Mouse (Mus musculus): ENCODE data around the gene Dnajc8. TPM values are rescaled to one million over a fixed set of nuclear protein-coding genes. Genes with fewer than 3 reads are reported as not detected.
A peak's percentile ranks its signal among the peaks of the same experiment; 100 is the strongest.

Dnajc8 gene
- total RNA-seq, 1 experiment from 2014 or later = 422 TPM

DNA sequence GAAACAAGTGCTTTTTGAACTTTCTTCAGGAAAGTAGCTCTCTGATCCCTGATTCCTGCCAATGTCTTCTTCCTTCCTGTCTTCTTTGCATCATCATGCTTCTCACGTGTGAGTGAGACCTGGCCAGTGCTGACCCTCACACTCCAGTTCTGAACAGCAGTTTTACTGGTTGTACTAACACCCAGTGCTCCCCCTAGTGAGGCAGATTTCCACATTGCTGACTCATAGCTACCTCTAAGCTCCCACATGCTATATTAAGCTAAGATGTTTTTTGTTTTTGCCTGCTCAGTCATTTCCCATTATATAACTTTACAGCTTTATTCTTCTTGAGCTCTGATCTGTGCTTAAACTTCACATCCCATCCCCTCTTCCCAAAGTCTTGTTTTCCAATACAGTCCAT is 7.4 kb downstream of the Dnajc8 start:
- peak in 1 of 2 experiments; percentile 51; a peak in 1 of 4 replicates for ATAC-seq (replicated peaks in 1 of 2; ENCODE audit: insufficient read depth in 1 of 2, low FRiP score in 2 of 2, low TSS enrichment in 1 of 2, low read depth in 1 of 2, poor library complexity in 2 of 2, severe bottlenecking in 2 of 2)

DNA sequence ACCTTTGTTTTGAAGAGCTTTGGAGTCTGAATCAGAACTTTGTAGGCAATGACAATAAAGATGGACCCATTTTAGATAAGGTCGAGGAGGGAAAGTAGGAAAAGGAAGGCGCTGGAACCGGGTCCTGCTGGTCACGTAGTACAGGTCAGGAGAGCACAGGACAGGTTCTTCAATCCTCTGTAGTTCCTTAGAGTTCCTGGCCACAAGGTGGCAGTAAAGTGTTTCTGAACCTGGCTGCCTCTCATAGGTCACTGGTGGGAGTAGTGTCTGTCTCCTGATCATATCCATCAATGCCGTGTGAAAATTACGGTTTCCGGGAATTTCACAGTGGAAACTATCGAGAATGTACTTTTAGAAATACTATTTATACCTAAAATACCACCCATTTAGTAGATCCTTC is 10.5 kb downstream of the Dnajc8 start:
- ATAC-seq (replicated peaks in 1 of 2; ENCODE audit: insufficient read depth in 1 of 2, low FRiP score in 2 of 2, low TSS enrichment in 1 of 2, low read depth in 1 of 2, poor library complexity in 2 of 2, severe bottlenecking in 2 of 2) = peak; percentile 53 to 77; a peak in 3 of 4 replicates

DNA sequence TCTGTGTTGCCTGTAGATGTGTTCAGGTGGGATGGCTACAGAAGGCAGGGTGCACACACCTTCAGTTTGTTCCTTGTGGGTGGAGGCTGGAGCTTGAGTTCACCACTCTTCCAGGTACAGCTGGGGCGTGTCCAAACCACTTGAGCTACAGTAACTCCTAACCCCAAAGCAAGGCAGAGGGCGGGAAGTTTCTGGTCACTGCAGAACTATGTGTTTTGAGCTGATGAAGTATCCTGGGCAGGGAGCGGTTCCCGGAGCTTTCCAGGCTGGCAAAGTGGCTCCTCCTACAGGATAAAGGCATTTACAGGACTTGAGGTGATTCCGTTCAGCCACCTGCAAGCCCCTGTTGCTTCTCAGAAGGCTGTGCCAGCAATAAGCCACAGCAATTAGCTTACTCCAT is 18.9 kb downstream of the Dnajc8 start:
- no peak for ATAC-seq (replicated peaks in 1 of 2; ENCODE audit: insufficient read depth in 1 of 2, low FRiP score in 2 of 2, low TSS enrichment in 1 of 2, low read depth in 1 of 2, poor library complexity in 2 of 2, severe bottlenecking in 2 of 2)

DNA sequence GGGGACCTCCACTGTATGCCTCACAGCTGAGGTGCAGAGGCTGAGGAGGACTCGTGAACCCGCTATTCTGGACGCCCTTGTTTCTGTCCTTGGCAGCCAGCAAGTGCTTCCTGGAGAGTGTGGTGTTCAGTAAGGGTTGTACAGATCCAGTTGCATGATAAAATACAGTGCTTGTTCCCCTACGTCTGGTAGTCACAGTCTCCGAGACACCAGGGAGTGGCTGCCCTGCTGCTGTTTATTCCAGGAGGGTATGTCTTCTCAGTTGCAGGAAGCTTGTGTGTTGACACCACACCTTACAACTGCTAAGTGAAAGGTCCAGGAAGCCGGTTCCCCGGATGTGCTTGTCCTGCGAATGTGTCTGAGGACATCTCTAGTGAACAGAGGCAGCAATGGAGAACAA is 19.3 kb downstream of the Dnajc8 start:
- peak; percentile 7 to 46; a peak in 2 of 4 replicates for ATAC-seq (replicated peaks in 1 of 2; ENCODE audit: insufficient read depth in 1 of 2, low FRiP score in 2 of 2, low TSS enrichment in 1 of 2, low read depth in 1 of 2, poor library complexity in 2 of 2, severe bottlenecking in 2 of 2)

DNA sequence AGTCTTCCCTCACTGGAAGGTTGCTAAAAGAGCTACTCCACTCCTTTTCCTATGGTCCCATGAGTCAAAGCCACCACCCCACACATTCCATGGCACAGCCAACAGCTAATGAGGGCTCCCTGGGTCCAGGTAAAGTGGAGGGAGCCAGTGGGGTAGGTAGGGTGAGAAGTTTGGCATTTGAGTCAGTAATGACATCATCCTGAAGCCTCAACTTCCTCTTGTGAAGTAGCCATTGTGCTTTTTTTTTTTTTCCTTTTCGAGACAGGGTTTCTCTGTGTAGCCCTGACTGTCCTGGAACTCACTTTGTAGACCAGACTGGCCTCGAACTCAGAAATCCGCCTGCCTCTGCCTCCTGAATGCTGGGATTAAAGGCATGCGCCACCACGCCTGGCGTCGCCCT is 20.2 kb downstream of the Dnajc8 start:
- peak in 1 of 2 experiments; percentile 58; a peak in 1 of 4 replicates for ATAC-seq (replicated peaks in 1 of 2; ENCODE audit: insufficient read depth in 1 of 2, low FRiP score in 2 of 2, low TSS enrichment in 1 of 2, low read depth in 1 of 2, poor library complexity in 2 of 2, severe bottlenecking in 2 of 2)

DNA sequence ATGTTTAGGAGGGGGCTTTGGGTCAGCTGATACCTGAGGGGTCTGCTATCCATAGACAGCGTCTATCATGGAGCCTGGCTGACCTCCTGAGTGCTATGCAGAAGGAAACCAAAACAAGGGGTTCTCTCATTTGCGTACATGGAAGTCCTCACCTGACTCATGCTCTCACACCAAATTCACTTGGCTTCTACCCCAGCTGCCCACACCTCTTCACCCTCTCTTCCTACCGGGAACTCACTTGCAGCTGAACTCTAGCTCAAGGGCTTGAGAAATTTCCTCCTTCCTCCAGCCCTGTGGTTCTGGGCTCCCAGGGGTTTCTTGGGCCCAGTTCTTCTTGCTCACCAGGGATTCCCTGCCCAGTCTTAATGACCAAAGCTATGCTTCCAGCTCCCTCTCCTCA is 27.9 kb downstream of the Dnajc8 start:
- ATAC-seq (replicated peaks in 1 of 2; ENCODE audit: insufficient read depth in 1 of 2, low FRiP score in 2 of 2, low TSS enrichment in 1 of 2, low read depth in 1 of 2, poor library complexity in 2 of 2, severe bottlenecking in 2 of 2) = peak; percentile 23 to 27; a peak in 3 of 4 replicates

DNA sequence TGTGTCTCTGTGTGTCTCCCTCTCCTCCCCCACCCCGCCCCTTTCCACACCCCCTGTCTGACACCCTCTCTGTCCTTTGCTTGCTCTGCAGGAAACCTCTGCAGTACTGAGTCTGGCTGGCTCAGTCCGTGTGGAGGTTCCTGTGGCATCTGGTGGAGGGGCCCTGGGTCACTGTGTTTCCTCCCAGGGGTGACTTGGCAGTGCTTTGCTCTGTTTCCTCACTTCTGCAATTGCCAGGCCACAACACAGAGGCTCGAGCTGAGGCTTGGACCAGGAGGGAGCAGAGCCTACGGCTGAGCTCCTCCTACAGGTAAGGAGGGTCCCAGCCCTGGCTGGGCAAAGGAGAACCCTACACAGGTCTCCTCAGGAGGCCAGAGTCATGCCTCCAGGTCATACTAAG is 28.6 kb downstream of the Dnajc8 start, which contains the start of gene Ptafr:
Ptafr (plus strand) TSS at position 103 of the 400 bp plus-strand sequence.
- peak; percentile 97 to 99 for ATAC-seq (replicated peaks in 1 of 2; ENCODE audit: insufficient read depth in 1 of 2, low FRiP score in 2 of 2, low TSS enrichment in 1 of 2, low read depth in 1 of 2, poor library complexity in 2 of 2, severe bottlenecking in 2 of 2)

DNA sequence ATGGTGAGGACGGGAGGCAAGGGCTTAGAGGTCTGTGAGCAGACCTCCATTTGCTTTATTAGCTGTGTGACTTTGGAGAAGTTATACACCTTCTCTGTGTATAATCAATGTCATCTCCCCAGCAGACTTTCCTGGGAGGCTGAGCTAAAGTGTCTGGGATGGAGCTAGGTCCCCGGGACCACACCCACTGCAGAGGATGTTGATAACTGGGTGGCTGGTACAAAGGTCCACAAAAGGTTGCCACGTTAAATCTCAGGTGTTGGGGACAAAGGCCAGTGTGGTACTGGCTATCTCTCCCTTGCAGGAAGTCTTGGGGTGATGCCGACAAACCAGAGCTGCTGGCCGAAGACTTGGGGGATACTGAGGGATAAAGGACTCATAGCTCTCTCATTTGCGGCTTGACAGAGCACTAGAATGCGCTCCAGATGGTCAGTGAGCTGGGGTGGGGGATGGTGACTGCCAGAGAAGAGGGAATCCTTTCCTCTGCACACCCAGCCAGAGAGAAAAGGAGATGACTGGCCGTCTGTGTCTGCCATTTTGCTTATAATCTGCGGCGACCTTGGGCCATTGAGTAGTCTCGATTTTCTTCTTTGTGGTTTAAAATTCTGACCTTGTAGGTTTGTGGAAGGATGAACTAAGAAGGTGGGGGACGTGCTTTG is 29.9 kb downstream of the Dnajc8 start:
- ATAC-seq (replicated peaks in 1 of 2; ENCODE audit: insufficient read depth in 1 of 2, low FRiP score in 2 of 2, low TSS enrichment in 1 of 2, low read depth in 1 of 2, poor library complexity in 2 of 2, severe bottlenecking in 2 of 2) = no peak

DNA sequence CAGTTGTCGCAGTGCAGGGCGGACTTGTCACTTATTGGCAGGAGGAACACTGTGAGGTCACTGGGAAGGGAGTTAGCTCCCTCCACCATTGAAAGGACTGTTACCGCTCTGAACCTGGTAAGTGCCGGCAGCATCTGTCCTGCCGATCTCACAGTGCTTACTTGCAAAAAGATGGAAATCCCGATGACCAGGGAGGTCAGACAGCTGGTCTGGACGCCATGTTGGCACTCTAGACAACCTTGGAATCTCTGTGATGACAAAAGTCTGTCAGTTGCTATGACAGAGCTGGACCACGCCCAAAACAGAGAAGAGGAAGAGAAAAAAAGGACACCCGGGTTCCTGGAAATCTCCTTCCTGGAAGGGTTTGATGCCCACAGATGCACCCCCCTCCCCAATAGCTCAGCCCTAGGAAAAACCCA is 32.0 kb downstream of the Dnajc8 start:
- no peak for ATAC-seq (replicated peaks in 1 of 2; ENCODE audit: insufficient read depth in 1 of 2, low FRiP score in 2 of 2, low TSS enrichment in 1 of 2, low read depth in 1 of 2, poor library complexity in 2 of 2, severe bottlenecking in 2 of 2)

DNA sequence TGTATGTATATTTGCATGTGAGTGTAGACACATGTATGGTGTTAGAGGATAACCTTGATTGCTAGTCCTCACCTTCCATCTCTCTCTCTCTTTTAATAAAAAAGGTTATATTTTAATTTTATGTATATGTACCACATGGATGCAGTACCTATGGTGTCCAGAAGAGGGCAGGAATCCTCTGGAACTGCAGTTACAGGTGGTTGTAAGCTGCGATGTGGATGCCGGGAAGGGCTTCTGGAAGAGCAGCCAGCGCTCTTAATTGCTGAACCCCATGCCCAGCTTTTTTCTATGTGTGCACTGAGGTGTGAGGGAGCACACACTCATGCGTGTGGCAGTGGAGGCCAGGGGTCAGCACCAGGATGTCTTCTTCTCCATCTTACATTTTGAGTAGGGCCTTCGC is 33.8 kb downstream of the Dnajc8 start:
- no peak for ATAC-seq (replicated peaks in 1 of 2; ENCODE audit: insufficient read depth in 1 of 2, low FRiP score in 2 of 2, low TSS enrichment in 1 of 2, low read depth in 1 of 2, poor library complexity in 2 of 2, severe bottlenecking in 2 of 2)

DNA sequence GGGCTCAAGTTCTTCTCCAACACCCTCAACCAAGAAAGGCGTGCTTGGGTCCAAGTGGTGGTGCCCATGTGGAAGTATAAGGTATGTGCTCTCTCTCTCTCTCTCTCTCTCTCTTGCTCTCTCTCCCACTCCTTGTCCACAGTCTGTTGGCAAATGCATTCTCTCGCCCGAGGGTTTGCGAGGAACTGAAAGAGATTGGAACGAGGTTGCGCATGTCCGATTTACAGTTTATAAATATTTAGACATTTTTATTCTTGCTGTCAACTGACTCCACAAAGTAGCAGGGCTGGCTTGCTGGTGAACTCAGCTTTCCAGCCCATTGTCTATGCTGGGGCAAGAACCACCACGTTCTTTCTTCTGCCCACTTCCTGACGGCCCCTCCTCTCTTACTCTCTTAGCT is 35.8 kb downstream of the Dnajc8 start:
- ATAC-seq (replicated peaks in 1 of 2; ENCODE audit: insufficient read depth in 1 of 2, low FRiP score in 2 of 2, low TSS enrichment in 1 of 2, low read depth in 1 of 2, poor library complexity in 2 of 2, severe bottlenecking in 2 of 2) = no peak

DNA sequence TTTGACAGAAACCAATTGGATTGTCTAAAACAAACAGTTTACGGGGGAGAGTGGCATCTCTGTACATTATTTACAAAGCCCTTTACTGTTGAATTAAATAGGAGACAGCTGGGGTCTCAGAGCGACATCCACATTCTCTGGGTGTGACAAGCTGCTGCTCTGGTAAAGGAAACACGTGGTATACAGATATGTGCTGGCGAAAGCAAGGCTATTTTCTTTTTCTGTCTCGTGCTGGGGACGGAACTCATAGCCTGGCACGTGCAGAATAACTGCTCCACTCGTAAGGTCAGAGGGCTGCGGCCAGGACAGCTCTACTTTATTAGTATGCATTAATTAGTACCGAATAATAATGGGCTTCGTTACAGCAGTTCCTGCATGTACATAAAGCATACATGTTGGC is 38.0 kb downstream of the Dnajc8 start:
- peak; percentile 42; a peak in 2 of 4 replicates for ATAC-seq (replicated peaks in 1 of 2; ENCODE audit: insufficient read depth in 1 of 2, low FRiP score in 2 of 2, low TSS enrichment in 1 of 2, low read depth in 1 of 2, poor library complexity in 2 of 2, severe bottlenecking in 2 of 2)

DNA sequence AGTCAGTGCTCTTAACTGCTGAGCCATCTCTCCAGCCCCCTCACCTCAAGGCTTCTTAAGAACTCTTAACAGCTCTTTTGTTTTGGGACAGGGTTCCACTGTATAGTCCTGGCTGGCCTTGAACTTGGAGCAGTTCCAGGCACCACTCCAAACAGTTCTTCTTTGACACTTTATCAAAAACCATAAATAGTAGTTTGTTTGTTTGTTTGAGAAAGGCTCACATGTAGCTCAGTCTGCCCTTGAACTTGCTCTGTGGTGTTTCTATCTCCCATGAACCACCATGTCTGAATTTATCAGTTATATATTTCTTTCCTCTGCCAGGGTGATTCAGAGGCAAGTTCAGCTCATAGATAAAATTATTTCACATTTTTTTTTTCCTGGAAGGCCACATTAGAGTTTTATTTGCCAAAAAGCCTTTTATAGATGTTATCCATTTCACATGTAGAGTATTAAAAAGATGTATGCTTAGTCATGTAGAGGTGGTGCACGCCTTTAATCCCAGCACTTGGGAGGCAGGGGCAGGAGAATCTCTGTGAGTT is 39.5 kb downstream of the Dnajc8 start:
- no peak for ATAC-seq (replicated peaks in 1 of 2; ENCODE audit: insufficient read depth in 1 of 2, low FRiP score in 2 of 2, low TSS enrichment in 1 of 2, low read depth in 1 of 2, poor library complexity in 2 of 2, severe bottlenecking in 2 of 2)

DNA sequence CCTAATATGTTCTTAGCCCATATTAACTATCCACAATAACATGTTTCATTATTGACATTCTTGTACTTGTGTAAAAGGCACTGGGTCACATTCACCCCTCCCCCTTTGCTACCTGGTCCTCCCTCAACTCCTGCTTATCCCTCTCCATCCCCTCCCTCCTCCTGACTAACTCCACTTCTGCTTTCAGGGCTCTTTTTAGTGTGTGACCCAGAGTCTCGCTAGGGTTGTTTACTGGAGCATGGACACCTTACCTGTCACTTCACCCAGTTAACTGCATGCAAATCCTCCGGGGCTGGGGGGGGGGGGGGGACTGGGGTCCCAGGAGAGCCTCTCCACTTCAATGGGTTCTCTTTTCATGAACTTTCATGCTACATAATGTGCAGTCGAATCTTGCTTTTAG is 48.4 kb downstream of the Dnajc8 start:
- ATAC-seq (replicated peaks in 1 of 2; ENCODE audit: insufficient read depth in 1 of 2, low FRiP score in 2 of 2, low TSS enrichment in 1 of 2, low read depth in 1 of 2, poor library complexity in 2 of 2, severe bottlenecking in 2 of 2) = no peak

DNA sequence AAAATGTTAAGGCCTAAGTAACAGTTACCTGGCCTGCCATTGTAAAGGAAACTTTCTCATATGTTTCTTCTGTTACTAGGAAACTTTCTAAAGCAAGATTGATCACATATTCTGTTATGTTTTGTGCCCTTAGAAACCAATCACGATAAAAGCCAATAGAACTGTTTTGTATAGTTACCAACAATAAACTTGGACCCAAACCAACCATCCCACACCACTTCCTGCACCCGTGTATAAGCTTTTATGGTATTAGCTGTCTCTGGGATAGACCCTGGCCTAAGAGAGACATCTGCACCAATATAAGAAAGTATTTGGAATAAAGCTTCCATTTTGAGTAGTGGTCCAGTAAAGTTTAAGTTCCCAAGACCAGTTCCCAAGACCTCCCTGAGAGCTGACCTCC is 49.6 kb downstream of the Dnajc8 start:
- ATAC-seq (replicated peaks in 1 of 2; ENCODE audit: insufficient read depth in 1 of 2, low FRiP score in 2 of 2, low TSS enrichment in 1 of 2, low read depth in 1 of 2, poor library complexity in 2 of 2, severe bottlenecking in 2 of 2) = no peak

DNA sequence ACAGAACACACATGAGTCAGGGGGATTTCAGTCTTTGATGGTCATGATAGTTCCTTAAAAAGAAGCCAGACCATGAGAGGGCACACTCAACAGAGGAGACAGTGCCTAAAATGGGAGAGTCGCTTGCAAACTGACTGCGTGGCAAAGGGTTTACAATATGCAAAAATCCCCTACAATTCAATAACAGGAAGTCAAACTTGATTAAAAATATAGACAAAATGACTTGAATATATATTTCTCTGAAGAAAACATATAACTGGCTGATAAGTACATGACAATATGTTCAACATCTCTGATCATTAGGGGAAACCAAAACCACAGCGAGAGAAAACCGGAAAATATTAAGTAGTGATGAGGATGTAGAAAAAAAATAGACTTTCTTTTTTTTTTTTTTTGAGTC is 50.9 kb downstream of the Dnajc8 start:
- no peak for ATAC-seq (replicated peaks in 1 of 2; ENCODE audit: insufficient read depth in 1 of 2, low FRiP score in 2 of 2, low TSS enrichment in 1 of 2, low read depth in 1 of 2, poor library complexity in 2 of 2, severe bottlenecking in 2 of 2)

DNA sequence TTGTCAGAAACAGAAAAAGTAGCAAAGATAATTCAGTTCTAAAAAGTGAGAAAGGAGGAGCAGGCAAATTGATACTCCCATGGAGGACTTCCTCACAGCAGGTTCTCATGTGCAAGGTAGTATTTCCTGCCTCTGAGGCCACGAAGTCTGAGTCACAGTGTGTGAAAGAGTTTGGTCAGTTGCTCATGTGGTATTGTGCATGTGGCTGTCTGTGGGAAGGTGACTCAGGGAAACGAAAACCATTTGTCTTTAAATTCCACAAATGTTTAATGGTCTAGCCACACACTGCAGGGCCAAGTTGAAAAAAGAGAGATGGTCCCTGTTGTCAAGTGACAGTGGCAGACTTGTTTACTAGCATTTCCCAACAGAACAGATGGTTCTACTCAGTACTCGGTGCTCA is 53.2 kb downstream of the Dnajc8 start:
- ATAC-seq (replicated peaks in 1 of 2; ENCODE audit: insufficient read depth in 1 of 2, low FRiP score in 2 of 2, low TSS enrichment in 1 of 2, low read depth in 1 of 2, poor library complexity in 2 of 2, severe bottlenecking in 2 of 2) = peak; percentile 25 to 49; a peak in 2 of 4 replicates

DNA sequence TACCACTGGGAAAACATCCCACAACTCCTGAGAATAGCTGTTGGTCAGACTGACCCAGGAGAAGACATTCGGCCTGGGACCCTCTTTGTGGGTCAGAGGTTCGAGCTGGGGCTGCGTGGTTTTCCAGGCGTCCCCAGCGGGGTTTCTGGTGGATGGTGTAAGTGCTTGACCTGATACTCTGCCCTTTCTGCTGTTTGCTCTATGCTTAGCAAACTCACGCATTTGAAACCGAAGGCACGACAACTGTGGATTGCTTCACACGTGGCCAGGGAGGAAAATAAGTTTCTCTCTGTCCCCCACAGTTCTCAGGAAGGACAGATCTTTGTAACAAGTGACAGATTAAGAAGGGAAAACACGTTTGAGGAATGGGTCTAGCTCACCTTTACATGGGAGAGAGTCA is 55.3 kb downstream of the Dnajc8 start:
- no peak for ATAC-seq (replicated peaks in 1 of 2; ENCODE audit: insufficient read depth in 1 of 2, low FRiP score in 2 of 2, low TSS enrichment in 1 of 2, low read depth in 1 of 2, poor library complexity in 2 of 2, severe bottlenecking in 2 of 2)

DNA sequence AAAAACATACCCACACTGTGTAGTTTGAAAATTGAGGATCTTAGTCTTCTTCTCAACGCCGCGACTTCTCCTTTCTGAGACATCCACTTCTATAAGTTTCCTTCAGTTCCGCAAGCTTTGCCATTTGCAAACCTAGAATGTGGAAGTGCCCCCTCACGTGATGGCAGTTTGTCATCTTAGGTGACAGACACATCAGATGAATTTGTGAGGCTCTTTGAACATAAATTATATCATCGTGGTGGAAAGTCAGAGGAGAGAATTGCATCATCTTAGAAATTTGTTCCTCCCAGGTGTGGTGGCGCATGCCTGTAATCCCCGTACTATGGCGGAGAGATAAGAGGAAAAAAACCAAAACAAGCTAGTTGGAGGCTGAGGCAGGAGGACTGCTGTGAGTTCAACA is 57.6 kb downstream of the Dnajc8 start:
- peak; percentile 72 to 88 for ATAC-seq (replicated peaks in 1 of 2; ENCODE audit: insufficient read depth in 1 of 2, low FRiP score in 2 of 2, low TSS enrichment in 1 of 2, low read depth in 1 of 2, poor library complexity in 2 of 2, severe bottlenecking in 2 of 2)

All from hematopoietic stem cell, adult 5-6 weeks (primary cell).